Mouse (Mus musculus) left cerebral cortex, adult 6 months (tissue): ENCODE results near the gene Aadacl2. TPM values are rescaled to one million over a fixed set of nuclear protein-coding genes. Genes with fewer than 3 reads are reported as not detected.

Experiments
- long read RNA-seq, 2 experiments: library from polyadenylated mRNA; unstranded; transcript quantifications; one replicate each; pipeline ENCODE4 v2.0.0; 2019 to 2020
- polyA plus RNA-seq: library from polyadenylated mRNA; unstranded; fragments of <200 nt; fragmentation: Nextera tagmentation; gene quantifications from 2 replicates; pipeline ENCODE4 v1.2.3, GENCODE M21; 2021

Gene Aadacl2
- polyA plus RNA-seq: not detected in 2 replicates
- long read RNA-seq, experiment 1: 0 reads
- long read RNA-seq, experiment 2: 0 reads

GRCm38 (mm10) chr3:60006443-60006842, at the start of gene Aadacl2:
Aadacl2 (plus strand) TSS chr3:60006743.

GRCm38 (mm10) chr3:60025417-60025816, 18.9 kb downstream of the Aadacl2 start, which contains the start of gene Aadac:
Aadac (plus strand) TSS chr3:60025717.

Other genes starting within 250 kb of the Aadacl2 start
- gene Gm8298, start 145.7 kb upstream of the Aadacl2 start, polyA plus RNA-seq: not detected in 2 replicates
- gene C130079G13Rik, start 81.5 kb upstream of the Aadacl2 start, polyA plus RNA-seq: not detected in 2 replicates
- gene Aadac, start 19.0 kb downstream of the Aadacl2 start, polyA plus RNA-seq: not detected in 2 replicates
- gene Sucnr1, start 75.1 kb downstream of the Aadacl2 start, polyA plus RNA-seq: not detected in 2 replicates